Mouse (Mus musculus) MEL-GATA-1-ER (cell line): ENCODE data around the gene Elfn2.

Source experiments
- DNase-seq: peaks from one replicate; pipeline ENCODE4 v3.0.0-alpha.2; 2012; ENCODE audit warnings: low read depth; ENCODE audit errors: extremely low read depth

The Elfn2 gene

DNA sequence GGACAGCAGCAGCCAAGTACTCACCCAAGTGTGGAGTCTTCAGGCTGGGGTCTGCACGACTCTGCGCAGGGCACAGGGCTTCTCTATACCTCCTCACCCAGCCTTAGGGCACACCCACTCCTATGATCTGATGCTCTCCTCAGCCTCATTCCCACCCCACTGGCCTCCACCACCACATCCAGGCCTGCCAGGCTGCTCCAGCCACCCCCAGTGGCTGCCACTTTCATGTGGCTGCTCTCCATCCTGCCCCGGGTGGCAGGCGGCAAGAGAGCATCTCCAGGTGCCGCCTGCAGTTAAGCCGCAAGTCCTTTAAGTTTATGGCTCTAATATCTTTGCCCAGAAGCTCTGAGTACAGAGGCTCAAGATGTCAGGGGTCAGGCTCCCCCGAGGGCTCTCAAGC lies 8.1 kb upstream of the Elfn2 start:
- no peak for DNase-seq

GRCm38 (mm10) chr15:78720532-78720931 lies 2.0 kb upstream of the Elfn2 start:
- peak; percentile 41 for DNase-seq

DNA sequence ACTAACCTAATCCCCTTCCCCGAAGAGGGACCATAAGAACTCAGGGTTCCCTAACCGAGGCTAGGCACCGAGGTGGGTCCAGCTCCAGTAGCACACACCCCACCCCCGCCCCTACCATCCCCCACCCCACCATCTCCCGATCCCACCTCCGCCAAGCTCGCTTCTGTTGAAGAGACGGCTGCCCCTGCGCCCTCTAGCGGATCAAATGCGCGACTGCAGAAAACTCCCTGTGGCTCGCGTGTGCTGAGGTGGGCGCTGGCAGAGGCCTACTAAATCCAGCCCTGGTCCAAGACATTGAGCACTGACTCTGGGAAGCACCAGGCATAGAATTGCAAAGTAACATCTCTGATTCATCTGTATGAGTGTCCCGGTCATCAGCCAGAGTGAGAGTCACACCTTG lies 1.5 kb upstream of the Elfn2 start:
- DNase-seq = no peak

- DNase-seq = no peak
Observed at GRCm38 (mm10) chr15:78719416-78719815, 845 bp upstream of the Elfn2 start.

DNA sequence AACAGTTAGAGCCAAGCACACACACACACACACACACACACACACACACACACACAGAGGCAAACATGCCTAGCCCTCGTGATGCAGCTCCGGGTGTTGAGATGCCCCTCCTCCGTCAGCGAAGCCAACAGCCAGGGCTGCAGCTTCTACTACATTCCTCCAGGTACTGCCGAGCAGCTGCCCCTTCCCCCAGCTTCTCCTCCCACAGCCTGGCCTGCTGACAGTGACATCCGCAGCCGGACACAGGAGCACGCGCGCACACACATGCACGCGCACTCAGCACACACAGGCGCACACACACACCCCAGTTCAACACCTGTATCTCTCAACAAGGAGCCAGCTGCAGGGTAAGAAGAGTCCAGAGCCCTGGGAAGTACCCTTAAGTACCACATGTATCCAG lies 1.6 kb downstream of the Elfn2 start:
- DNase-seq = no peak

GRCm38 (mm10) chr15:78715856-78716255 lies 2.7 kb downstream of the Elfn2 start:
- DNase-seq = no peak

DNA sequence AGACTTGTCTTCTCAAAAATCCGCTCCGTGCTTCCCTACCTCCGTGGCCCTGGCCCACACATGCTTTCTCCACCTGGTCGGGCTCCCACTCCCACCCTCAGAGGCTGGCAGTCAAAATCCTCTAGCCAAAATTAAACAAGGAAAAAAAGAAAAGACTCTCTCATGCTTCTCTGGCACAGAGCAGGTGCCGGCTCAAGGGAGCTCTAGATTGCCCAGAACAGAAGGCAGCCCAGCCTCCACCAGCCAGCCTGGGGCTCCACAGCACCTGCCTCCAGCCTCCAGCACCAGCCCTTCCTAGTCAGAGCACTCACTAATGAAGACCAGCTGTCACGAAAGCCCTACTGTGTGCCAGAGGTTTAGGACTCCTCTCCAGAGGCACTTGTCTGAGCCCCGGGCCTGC lies 4.8 kb downstream of the Elfn2 start:
- DNase-seq = no peak

GRCm38 (mm10) chr15:78712335-78713258 lies 6.0 kb downstream of the Elfn2 start:
- no peak for DNase-seq

GRCm38 (mm10) chr15:78711935-78712334 lies 6.6 kb downstream of the Elfn2 start:
- DNase-seq = no peak

- no peak for DNase-seq
Observed at GRCm38 (mm10) chr15:78710634-78711033, 7.9 kb downstream of the Elfn2 start.

DNA sequence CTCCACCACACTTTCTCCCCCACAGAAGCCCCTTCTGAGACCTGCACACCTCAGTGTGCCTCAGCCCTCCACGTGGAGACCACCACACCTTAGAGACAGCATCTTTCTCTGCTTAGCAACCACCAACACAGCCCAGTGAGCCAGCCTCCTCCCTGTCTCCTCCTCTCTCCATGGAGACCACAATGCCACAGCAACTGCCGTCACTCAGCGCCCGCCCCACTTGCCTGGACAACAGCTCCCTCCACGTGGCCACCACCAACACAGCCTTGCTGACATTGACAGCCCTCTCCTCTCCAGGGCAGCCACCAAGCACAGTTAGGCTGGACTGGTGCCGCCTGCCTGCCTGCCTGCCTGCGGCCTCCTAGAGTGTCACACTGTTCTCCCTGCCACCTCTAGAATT lies 8.8 kb downstream of the Elfn2 start:
- no peak for DNase-seq

DNA sequence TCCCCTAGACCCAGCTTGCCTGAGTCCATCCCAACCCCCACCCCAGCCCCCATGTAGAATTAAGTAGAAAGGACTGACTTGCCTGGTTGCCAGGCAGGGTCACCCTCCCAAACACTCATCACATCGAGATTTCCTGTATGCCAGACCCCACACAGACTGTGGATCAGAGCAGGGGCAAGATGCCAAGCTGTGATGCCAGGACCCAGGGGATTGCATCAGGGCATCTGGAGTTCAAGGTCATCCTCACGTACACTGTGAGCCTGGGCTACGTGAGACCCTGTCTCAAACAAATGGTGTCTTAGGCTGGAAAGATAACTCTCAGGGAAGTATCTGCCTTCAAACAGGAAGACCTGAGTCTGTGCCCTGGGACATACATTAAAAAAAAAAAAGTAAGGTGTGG lies 11.9 kb downstream of the Elfn2 start:
- DNase-seq = no peak

DNA sequence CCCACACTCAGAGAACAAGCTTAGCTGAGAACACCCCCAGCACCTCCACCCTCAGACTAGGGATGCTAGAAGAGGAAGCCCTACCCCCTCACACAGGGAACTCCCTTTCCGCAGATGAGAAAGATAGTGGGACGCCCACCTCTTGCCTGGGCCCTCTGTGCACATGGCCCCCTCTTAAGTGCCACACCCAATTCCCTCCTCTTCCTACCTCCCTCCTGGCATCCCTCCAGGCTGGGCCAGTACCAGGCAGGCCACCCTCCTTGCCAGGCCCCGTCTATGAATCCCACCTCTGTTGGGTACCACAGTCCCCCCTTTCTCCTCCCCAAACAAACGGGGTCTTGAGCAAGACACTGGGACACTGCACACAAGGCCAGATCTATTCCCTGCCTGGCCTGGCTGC lies 13.7 kb downstream of the Elfn2 start:
- no peak for DNase-seq

GRCm38 (mm10) chr15:78704007-78704406 lies 14.6 kb downstream of the Elfn2 start:
- no peak for DNase-seq

GRCm38 (mm10) chr15:78700420-78700819 lies 18.2 kb downstream of the Elfn2 start:
- no peak for DNase-seq

DNA sequence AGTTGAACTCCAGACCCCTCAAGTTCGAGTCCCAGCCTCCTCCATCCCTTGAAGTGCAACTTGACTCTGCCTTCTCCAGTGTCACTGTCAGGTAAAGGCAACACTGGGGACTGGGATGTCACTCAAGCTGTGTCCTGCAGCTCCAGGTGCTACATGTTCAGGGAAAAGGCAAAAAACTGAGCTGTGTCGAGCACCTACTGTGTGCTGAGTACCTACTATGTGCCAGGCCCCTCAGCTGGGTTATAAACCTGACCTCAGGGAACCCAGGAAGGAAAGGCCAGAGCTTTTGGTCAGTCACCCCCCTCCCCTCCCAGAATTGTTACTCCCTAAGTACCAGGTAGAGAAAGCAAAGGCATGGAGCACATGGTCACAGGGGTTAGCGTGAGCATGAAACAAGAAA lies 19.1 kb downstream of the Elfn2 start:
- no peak for DNase-seq

GRCm38 (mm10) chr15:78698491-78699135 lies 20.0 kb downstream of the Elfn2 start:
- DNase-seq = no peak

DNA sequence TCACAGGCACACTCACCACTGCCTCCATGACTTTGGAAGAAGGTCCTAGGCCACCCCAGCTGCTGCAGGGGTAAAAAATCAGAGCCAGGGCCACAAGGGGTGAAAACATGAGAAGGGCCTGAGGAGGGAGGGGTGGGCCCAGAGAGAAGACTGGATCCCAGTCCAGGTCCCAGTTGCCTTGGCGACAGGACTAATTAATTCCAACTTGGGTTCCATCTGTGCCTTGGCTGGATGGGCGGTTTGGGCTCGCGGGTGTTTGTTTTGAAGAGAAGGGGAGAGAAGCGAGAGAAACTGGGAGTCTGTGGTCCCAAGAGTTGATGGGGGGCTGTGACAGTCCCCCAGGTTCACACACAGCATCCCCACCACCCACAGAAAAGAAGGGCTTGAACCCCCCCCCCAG lies 20.5 kb downstream of the Elfn2 start:
- DNase-seq = no peak

- no peak for DNase-seq
Observed at GRCm38 (mm10) chr15:78695745-78696144, 22.8 kb downstream of the Elfn2 start.

DNA sequence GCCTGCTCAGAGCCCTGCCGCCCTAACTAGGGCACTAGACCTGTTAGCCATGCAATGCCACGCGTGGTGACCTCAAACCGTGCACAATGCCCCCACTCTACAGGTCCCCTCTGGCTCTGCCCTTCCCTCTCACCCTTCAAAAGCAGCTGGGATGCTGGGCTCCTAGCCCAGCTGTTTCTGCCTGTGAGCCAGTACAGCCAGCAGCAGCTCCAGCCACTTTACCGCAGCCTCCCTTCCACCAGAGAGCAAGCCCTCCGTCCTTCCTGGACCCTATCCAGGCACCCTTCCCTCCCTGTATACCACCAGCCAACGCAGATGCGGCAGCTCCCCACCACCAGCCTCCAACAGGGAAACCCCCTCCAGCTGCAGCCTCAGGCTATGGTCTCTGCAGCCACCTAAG lies 26.1 kb downstream of the Elfn2 start:
- no peak for DNase-seq

DNA sequence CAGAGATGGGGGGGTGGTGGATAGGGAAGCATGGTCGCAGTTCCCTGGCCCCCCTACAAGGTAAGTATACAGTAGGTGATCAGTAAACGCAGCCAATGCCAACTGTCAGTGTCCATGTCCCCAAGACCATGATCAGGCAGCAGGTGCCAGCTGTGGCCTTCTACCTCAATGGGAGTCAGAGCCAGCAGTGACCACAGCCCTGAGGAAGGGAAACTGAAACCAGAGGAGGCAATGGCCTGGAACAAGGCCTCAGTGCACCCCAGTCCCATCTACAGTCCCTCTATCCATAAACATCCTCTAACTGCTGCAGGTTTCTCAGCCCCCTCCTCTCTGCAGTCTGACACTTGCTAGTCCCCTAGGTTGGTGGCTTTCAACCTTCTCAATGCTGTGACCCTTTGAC lies 27.9 kb downstream of the Elfn2 start:
- DNase-seq = no peak

DNA sequence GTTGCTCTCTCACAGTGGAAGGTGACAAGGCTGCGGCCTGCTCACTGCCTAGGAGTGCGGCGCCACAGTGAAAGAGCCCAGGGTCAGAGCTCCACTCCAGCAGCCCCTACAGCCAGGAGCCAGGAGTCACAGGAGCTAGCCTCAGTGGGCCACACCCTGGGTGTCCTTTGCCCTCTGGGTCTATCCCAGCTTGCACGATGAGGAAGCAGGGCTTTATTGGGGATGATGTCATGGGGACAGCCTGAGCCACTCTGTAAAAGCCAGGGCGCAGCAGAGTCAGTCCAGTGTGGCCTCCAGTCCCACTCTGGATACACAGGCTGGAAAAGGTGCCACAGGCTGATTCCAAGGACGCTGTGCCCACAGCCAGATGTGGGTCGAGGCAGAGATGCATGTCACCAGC lies 31.7 kb downstream of the Elfn2 start:
- no peak for DNase-seq

GRCm38 (mm10) chr15:78684111-78684510 lies 34.5 kb downstream of the Elfn2 start:
- no peak for DNase-seq
